Mouse (Mus musculus): ENCODE data around the gene Hgd. TPM values are rescaled to one million over a fixed set of nuclear protein-coding genes. Genes with fewer than 3 reads are reported as not detected.

Gene Hgd
- total and polyA plus RNA-seq, 2 experiments from 2014 or later, result 0.18 TPM; not detected in 1

GRCm38 (mm10) chr16:37622919-37623318 lies 43.0 kb downstream of the Hgd start:
- no peak overlapping the region for H3K4me3 ChIP-seq (ENCODE audit: low read depth, low read length)
- H3K4me2 ChIP-seq (ENCODE audit: low read depth, low read length), result no peak overlapping the region
- H3K9ac ChIP-seq (replicated peaks; ENCODE audit: low read depth, low read length), result no peak overlapping the region
- no peaks in the 10 kb centered on the region for H3K36me3 ChIP-seq (replicated peaks; ENCODE audit: control insufficient read depth, insufficient read depth, low read length)
- no peaks in the 10 kb centered on the region for H3K9me3 ChIP-seq (replicated peaks; ENCODE audit: control insufficient read depth, low read length)
- no peak for DNase-seq (ENCODE audit: low spot score)
- TF ChIP-seq CTCF (IDR thresholded peaks at IDR 0.05; ENCODE audit: low read depth) (no peak), EP300 (IDR thresholded peaks at IDR 0.05; ENCODE audit: low read depth) (no peak)
- no peaks in the 10 kb centered on the region for H3K27me3 ChIP-seq (ENCODE audit: control insufficient read depth, insufficient read depth, low read length)
- peaks cover 13% of the 10 kb centered on the region; the same call in 1 of the 2 replicates for H3K4me1 ChIP-seq (ENCODE audit: control insufficient read depth, insufficient read depth)
- 56% methylated on average over 5 of the region's 5 CpGs for WGBS
- no peak overlapping the region for H3K27ac ChIP-seq (ENCODE audit: low read depth)
- no peak for ATAC-seq (ENCODE audit: insufficient read depth, low read depth)

GRCm38 (mm10) chr16:37626388-37626949 lies 46.5 kb downstream of the Hgd start:
- Histone ChIP-seq H3K4me3 (ENCODE audit: low read depth, low read length) (no peak overlapping the region), H3K27me3 (ENCODE audit: control insufficient read depth, insufficient read depth, low read length) (no peaks in the 10 kb centered on the region), H3K4me1 (ENCODE audit: control insufficient read depth, insufficient read depth) (no peaks in the 10 kb centered on the region), H3K9me3 (replicated peaks; ENCODE audit: control insufficient read depth, low read length) (no peaks in the 10 kb centered on the region), H3K27ac (ENCODE audit: low read depth) (no peak overlapping the region), H3K36me3 (replicated peaks; ENCODE audit: control insufficient read depth, insufficient read depth, low read length) (no peaks in the 10 kb centered on the region), H3K9ac (replicated peaks; ENCODE audit: low read depth, low read length) (no peak overlapping the region), H3K4me2 (ENCODE audit: low read depth, low read length) (no peak overlapping the region)
- DNase-seq (ENCODE audit: low spot score) (no peak), ATAC-seq (ENCODE audit: insufficient read depth, low read depth) (no peak)
- TF ChIP-seq CTCF (IDR thresholded peaks at IDR 0.05; ENCODE audit: low read depth), result no peak
- TF ChIP-seq EP300 (IDR thresholded peaks at IDR 0.05; ENCODE audit: low read depth), result no peak
- WGBS, result 72% methylated on average over 4 of the region's 4 CpGs

GRCm38 (mm10) chr16:37628336-37628735 lies 48.4 kb downstream of the Hgd start:
- no peaks in the 10 kb centered on the region for H3K27me3 ChIP-seq (ENCODE audit: control insufficient read depth, insufficient read depth, low read length)
- no peak overlapping the region for H3K9ac ChIP-seq (replicated peaks; ENCODE audit: low read depth, low read length)
- H3K36me3 ChIP-seq (replicated peaks; ENCODE audit: control insufficient read depth, insufficient read depth, low read length), result no peaks in the 10 kb centered on the region
- no peak overlapping the region for H3K4me3 ChIP-seq (ENCODE audit: low read depth, low read length)
- no peaks in the 10 kb centered on the region for H3K9me3 ChIP-seq (replicated peaks; ENCODE audit: control insufficient read depth, low read length)
- H3K27ac ChIP-seq (ENCODE audit: low read depth), result no peak overlapping the region
- no peak for DNase-seq (ENCODE audit: low spot score)
- no peaks in the 10 kb centered on the region for H3K4me1 ChIP-seq (ENCODE audit: control insufficient read depth, insufficient read depth)
- 75% methylated on average over 9 of the region's 9 CpGs for WGBS
- no peak for ATAC-seq (ENCODE audit: insufficient read depth, low read depth)
- H3K4me2 ChIP-seq (ENCODE audit: low read depth, low read length), result no peak overlapping the region
- TF ChIP-seq CTCF (IDR thresholded peaks at IDR 0.05; ENCODE audit: low read depth) (no peak), EP300 (IDR thresholded peaks at IDR 0.05; ENCODE audit: low read depth) (no peak)

GRCm38 (mm10) chr16:37629011-37629410 lies 49.1 kb downstream of the Hgd start:
- H3K4me1 ChIP-seq (ENCODE audit: control insufficient read depth, insufficient read depth), result no peaks in the 10 kb centered on the region
- H3K4me3 ChIP-seq (ENCODE audit: low read depth, low read length), result no peak overlapping the region
- ATAC-seq (ENCODE audit: insufficient read depth, low read depth), result no peak
- TF ChIP-seq CTCF (IDR thresholded peaks at IDR 0.05; ENCODE audit: low read depth) (no peak), EP300 (IDR thresholded peaks at IDR 0.05; ENCODE audit: low read depth) (no peak)
- H3K27ac ChIP-seq (ENCODE audit: low read depth), result no peak overlapping the region
- no peaks in the 10 kb centered on the region for H3K36me3 ChIP-seq (replicated peaks; ENCODE audit: control insufficient read depth, insufficient read depth, low read length)
- no peak overlapping the region for H3K9ac ChIP-seq (replicated peaks; ENCODE audit: low read depth, low read length)
- H3K27me3 ChIP-seq (ENCODE audit: control insufficient read depth, insufficient read depth, low read length), result no peaks in the 10 kb centered on the region
- no peak for DNase-seq (ENCODE audit: low spot score)
- H3K4me2 ChIP-seq (ENCODE audit: low read depth, low read length), result no peak overlapping the region
- H3K9me3 ChIP-seq (replicated peaks; ENCODE audit: control insufficient read depth, low read length), result no peaks in the 10 kb centered on the region
- 90% methylated on average over 7 of the region's 7 CpGs for WGBS

GRCm38 (mm10) chr16:37634578-37634977 lies 54.6 kb downstream of the Hgd start:
- Histone ChIP-seq H3K4me2 (ENCODE audit: low read depth, low read length) (peak overlapping the region; percentile 15; the same call in 1 of the 2 replicates), H3K4me3 (ENCODE audit: low read depth, low read length) (no peak overlapping the region), H3K9ac (replicated peaks; ENCODE audit: low read depth, low read length) (no peak overlapping the region), H3K9me3 (replicated peaks; ENCODE audit: control insufficient read depth, low read length) (no peaks in the 10 kb centered on the region), H3K27ac (ENCODE audit: low read depth) (no peak overlapping the region), H3K27me3 (ENCODE audit: control insufficient read depth, insufficient read depth, low read length) (no peaks in the 10 kb centered on the region), H3K4me1 (ENCODE audit: control insufficient read depth, insufficient read depth) (no peaks in the 10 kb centered on the region), H3K36me3 (replicated peaks; ENCODE audit: control insufficient read depth, insufficient read depth, low read length) (no peaks in the 10 kb centered on the region)
- DNase-seq (ENCODE audit: low spot score), result no peak
- TF ChIP-seq EP300 (IDR thresholded peaks at IDR 0.05; ENCODE audit: low read depth), result no peak
- TF ChIP-seq CTCF (IDR thresholded peaks at IDR 0.05; ENCODE audit: low read depth), result no peak
- no peak for ATAC-seq (ENCODE audit: insufficient read depth, low read depth)
- WGBS, result 41% methylated on average over 9 of the region's 9 CpGs

GRCm38 (mm10) chr16:37635095-37635494 lies 55.1 kb downstream of the Hgd start:
- H3K4me2 ChIP-seq (ENCODE audit: low read depth, low read length), result no peak overlapping the region
- no peak for DNase-seq (ENCODE audit: low spot score)
- H3K36me3 ChIP-seq (replicated peaks; ENCODE audit: control insufficient read depth, insufficient read depth, low read length), result no peaks in the 10 kb centered on the region
- whole genome bisulfite sequencing, result 90% methylated on average over 1 of the region's 1 CpGs
- H3K27ac ChIP-seq (ENCODE audit: low read depth), result no peak overlapping the region
- no peak overlapping the region for H3K4me3 ChIP-seq (ENCODE audit: low read depth, low read length)
- no peaks in the 10 kb centered on the region for H3K4me1 ChIP-seq (ENCODE audit: control insufficient read depth, insufficient read depth)
- H3K9ac ChIP-seq (replicated peaks; ENCODE audit: low read depth, low read length), result no peak overlapping the region
- no peaks in the 10 kb centered on the region for H3K9me3 ChIP-seq (replicated peaks; ENCODE audit: control insufficient read depth, low read length)
- no peak for ATAC-seq (ENCODE audit: insufficient read depth, low read depth)
- TF ChIP-seq CTCF (IDR thresholded peaks at IDR 0.05; ENCODE audit: low read depth) (no peak), EP300 (IDR thresholded peaks at IDR 0.05; ENCODE audit: low read depth) (no peak)
- no peaks in the 10 kb centered on the region for H3K27me3 ChIP-seq (ENCODE audit: control insufficient read depth, insufficient read depth, low read length)
